ENCODE assay signal across 17 mouse cellular contexts in the genomic region with DNA sequence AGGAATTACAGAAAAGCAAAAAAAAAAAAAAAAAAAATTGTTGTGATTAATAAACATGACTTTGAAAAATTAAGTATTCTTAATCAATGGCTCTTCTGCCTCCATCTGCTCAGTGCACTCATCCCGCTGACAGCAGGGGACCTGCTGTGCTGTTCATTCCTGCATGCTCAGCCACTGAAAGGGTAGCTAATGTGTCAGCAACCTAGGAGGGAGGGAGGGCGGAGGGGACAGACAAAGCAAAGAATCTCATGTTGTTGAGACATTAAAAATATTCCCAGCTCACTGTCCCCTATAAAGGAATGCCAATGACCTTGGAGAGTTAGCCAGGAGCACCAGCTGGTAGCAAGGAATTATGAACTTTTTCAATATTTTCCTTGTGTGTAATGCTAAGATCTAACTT. TPM values are rescaled to one million over a fixed set of nuclear protein-coding genes. Genes with fewer than 3 reads are reported as not detected.
A peak's percentile ranks its signal among the peaks of the same experiment; 100 is the strongest.
DNase-seq lines count a peak whose midpoint lies in the region; ATAC-seq and TF ChIP-seq lines count a peak whose summit lies in the region.
"Had no signal": no experiment of that assay in that cellular context is flagged by ENCODE, and none has a peak within 500 bp of the region (broad histone marks: within the 10 kb centered on the region; RNA-seq: fewer than 3 reads in every experiment).

No protein-coding gene starts in this region.

- TF ChIP-seq CTCF in brain, embryonic 14.5 days (IDR thresholded peaks at IDR 0.05; ENCODE audit: borderline replicate concordance, extremely low read depth, insufficient read depth, insufficient read length), result no peak

- peak overlapping the region; percentile 18; the same call in 1 of the 2 replicates for H3K27ac ChIP-seq in hindbrain, embryonic 13.5 days
- no peak overlapping the region for H3K27ac ChIP-seq in midbrain, embryonic 16.5 days (ENCODE audit: low read length)
- H3K27ac ChIP-seq: limb, embryonic 13.5 days had no signal

- intact Hi-C loops in heart, postnatal 10 days (cut with DNase I), result no loop called here

- no peak overlapping the region for H3K9ac ChIP-seq in hindbrain, embryonic 13.5 days
- H3K9ac ChIP-seq in midbrain, embryonic 16.5 days (ENCODE audit: low read depth, low read length), result no peak overlapping the region
- H3K9ac ChIP-seq: limb, embryonic 13.5 days; lung, embryonic 14.5 days had no signal

- no peaks in the 10 kb centered on the region for H3K27me3 ChIP-seq in hindbrain, embryonic 13.5 days
- no peaks in the 10 kb centered on the region for H3K27me3 ChIP-seq in midbrain, embryonic 16.5 days (ENCODE audit: control insufficient read depth, insufficient read depth, low read depth, low read length)
- H3K27me3 ChIP-seq: limb, embryonic 13.5 days had no signal

- ATAC-seq in hindbrain, embryonic 13.5 days (ENCODE audit: low FRiP score), result peak; percentile 78
- peak; percentile 60; the same call in 1 of the 2 replicates for ATAC-seq in midbrain, embryonic 16.5 days
- no peak for ATAC-seq in granulocyte monocyte progenitor cell, adult 5-6 weeks (replicated peaks; ENCODE audit: poor library complexity, severe bottlenecking)

- no peaks in the 10 kb centered on the region for H3K9me3 ChIP-seq in hindbrain, embryonic 13.5 days
- no peaks in the 10 kb centered on the region for H3K9me3 ChIP-seq in midbrain, embryonic 16.5 days (replicated peaks; ENCODE audit: control insufficient read depth, low read length, poor library complexity, severe bottlenecking)
- H3K9me3 ChIP-seq: G1E; limb, embryonic 13.5 days had no signal

- H3K4me2 ChIP-seq in hindbrain, embryonic 13.5 days, result no peak overlapping the region
- H3K4me2 ChIP-seq in midbrain, embryonic 16.5 days (ENCODE audit: low read length), result no peak overlapping the region
- H3K4me2 ChIP-seq: limb, embryonic 13.5 days; lung, embryonic 14.5 days had no signal

- no peaks in the 10 kb centered on the region for H3K36me3 ChIP-seq in hindbrain, embryonic 13.5 days
- H3K36me3 ChIP-seq in midbrain, embryonic 16.5 days (ENCODE audit: control insufficient read depth, insufficient read depth, low read length), result no peaks in the 10 kb centered on the region
- H3K36me3 ChIP-seq: G1E; limb, embryonic 13.5 days had no signal

- peak; percentile 34 for DNase-seq in embryo, embryonic 10 days (ENCODE audit: low spot score)
- DNase-seq in embryo, embryonic 9.5 days (ENCODE audit: extremely low spot score), result no peak
- peak; percentile 74 for DNase-seq in brain, embryonic 14.5 days (ENCODE audit: low read depth)
- no peak for DNase-seq in gastrocnemius, postnatal 4 days (ENCODE audit: low spot score in 2 of 2)
- no peak for DNase-seq in heart, postnatal 10 days
- DNase-seq: gastrocnemius, postnatal 36 days; heart, postnatal 14 days; kidney, adult 8-10 months; lung, embryonic 14.5 days had no signal

- peaks cover 21% of the 10 kb centered on the region for H3K4me1 ChIP-seq in hindbrain, embryonic 13.5 days (replicated peaks)
- H3K4me1 ChIP-seq in midbrain, embryonic 16.5 days (ENCODE audit: control insufficient read depth, insufficient read depth, low read length), result 0 out of 2 replicates have a peak, but pooled peaks cover 2% of the 10 kb centered on the region

- TF ChIP-seq POLR2A in brain, embryonic 14.5 days (IDR thresholded peaks at IDR 0.05; ENCODE audit: borderline replicate concordance, extremely low read depth, insufficient read depth, insufficient read length, poor library complexity, severe bottlenecking), result no peak

- H3K4me3 ChIP-seq in hindbrain, embryonic 13.5 days, result no peak overlapping the region
- H3K4me3 ChIP-seq in midbrain, embryonic 16.5 days (ENCODE audit: low read depth, low read length), result no peak overlapping the region
- H3K4me3 ChIP-seq: limb, embryonic 13.5 days had no signal

- 15% methylated on average over 2 of the region's 2 CpGs for WGBS in hindbrain, embryonic 13.5 days
- WGBS in midbrain, embryonic 16.5 days, result 13% methylated on average over 2 of the region's 2 CpGs

RNA-seq across cellular contexts. Expression of gene Spg20, which starts 13.9 kb away (rescaled TPM):
- 13.2 and 15.7 TPM in 2 replicates for polyA plus RNA-seq in brain, embryonic 14.5 days (2012; rRNA removed)
- polyA plus RNA-seq in hindbrain, embryonic 13.5 days (2015; fragmentation: Nextera tagmentation; extraction: Ambion mirVana), result 20.0 and 21.7 TPM in 2 replicates
- 13.3 and 14.6 TPM in 2 replicates for polyA plus RNA-seq in midbrain, embryonic 16.5 days (2015; fragmentation: Nextera tagmentation; extraction: Ambion mirVana)
- 10 to 100 TPM; 79.6 to 86.3 TPM for total RNA-seq in gastrocnemius, postnatal 4 days (2021)
- total RNA-seq in granulocyte monocyte progenitor cell, adult 5-6 weeks (2014; fragmentation: Nextera tagmentation), result 9.5 and 14.7 TPM in 2 replicates
- 19.6 and 26.0 TPM in 2 replicates for total RNA-seq in granulocyte monocyte progenitor cell, adult 5-6 weeks (2017)
- total RNA-seq in heart, postnatal 10 days (2021), result 10 to 100 TPM; 38.7 to 45.3 TPM

RNA-seq across cellular contexts. Expression of gene Ccdc169, which starts 39.1 kb away (rescaled TPM):
- 0.25 and 0.33 TPM in 2 replicates for polyA plus RNA-seq in brain, embryonic 14.5 days (2012; rRNA removed)
- 0.05 TPM in 1 of 2 replicates, not detected in the other for polyA plus RNA-seq in hindbrain, embryonic 13.5 days (2015; fragmentation: Nextera tagmentation; extraction: Ambion mirVana)
- 0.10 TPM in 1 of 2 replicates, not detected in the other for polyA plus RNA-seq in midbrain, embryonic 16.5 days (2015; fragmentation: Nextera tagmentation; extraction: Ambion mirVana)
- under 1 TPM; 0.27 to 0.39 TPM for total RNA-seq in gastrocnemius, postnatal 4 days (2021)
- 0.21 TPM in 1 of 2 replicates, not detected in the other for total RNA-seq in granulocyte monocyte progenitor cell, adult 5-6 weeks (2014; fragmentation: Nextera tagmentation)
- total RNA-seq in granulocyte monocyte progenitor cell, adult 5-6 weeks (2017), result 0.41 TPM in 1 of 2 replicates, not detected in the other
- under 1 TPM; 0.10 to 0.15 TPM for total RNA-seq in heart, postnatal 10 days (2021)
- total RNA-seq: layer of hippocampus, postnatal 14 days; megakaryocyte, adult 5-6 weeks had no signal
- polyA plus RNA-seq: G1E; lung, embryonic 14.5 days; small intestine, adult 2 months had no signal

RNA-seq across cellular contexts. Expression of gene Ccna1, which starts 42.7 kb away (rescaled TPM):
- 2.1 and 2.8 TPM in 2 replicates for polyA plus RNA-seq in brain, embryonic 14.5 days (2012; rRNA removed)
- 2.2 TPM in 2 replicates for polyA plus RNA-seq in hindbrain, embryonic 13.5 days (2015; fragmentation: Nextera tagmentation; extraction: Ambion mirVana)
- 1.8 and 2.2 TPM in 2 replicates for polyA plus RNA-seq in midbrain, embryonic 16.5 days (2015; fragmentation: Nextera tagmentation; extraction: Ambion mirVana)
- under 1 TPM; 0.17 to 0.47 TPM for total RNA-seq in gastrocnemius, postnatal 4 days (2021)
- not detected in 2 replicates for total RNA-seq in granulocyte monocyte progenitor cell, adult 5-6 weeks (2014; fragmentation: Nextera tagmentation)
- not detected in 2 replicates for total RNA-seq in granulocyte monocyte progenitor cell, adult 5-6 weeks (2017)
- under 1 TPM; 0.31 to 0.60 TPM for total RNA-seq in heart, postnatal 10 days (2021)
- total RNA-seq: G1E; gastrocnemius, postnatal 36 days; megakaryocyte, adult 5-6 weeks had no signal
- polyA plus RNA-seq: G1E had no signal

Comparison
In these comparisons a context has a peak if more than half of its experiments do, and no peak if none do; other contexts are left out.
1. DNase-seq: peak in embryo, embryonic 10 days (single experiment) and brain, embryonic 14.5 days (single experiment); none in embryo, embryonic 9.5 days (single experiment), gastrocnemius, postnatal 4 days (0 of 2) and heart, postnatal 10 days (0 of 2).